Mouse (Mus musculus): ENCODE measurements at regions not wholly inside any gene's neighbourhood (a gene's known extent, or its start where the extent isn't known, plus 50 kb on each side); places are given as distances from the start of the nearest gene placed in this dataset.
"Not testable (repeated sequence)": the region's sequence is repeated elsewhere in the genome, so short reads cannot be mapped to it uniquely, and the experiment has no call there.

DNA sequence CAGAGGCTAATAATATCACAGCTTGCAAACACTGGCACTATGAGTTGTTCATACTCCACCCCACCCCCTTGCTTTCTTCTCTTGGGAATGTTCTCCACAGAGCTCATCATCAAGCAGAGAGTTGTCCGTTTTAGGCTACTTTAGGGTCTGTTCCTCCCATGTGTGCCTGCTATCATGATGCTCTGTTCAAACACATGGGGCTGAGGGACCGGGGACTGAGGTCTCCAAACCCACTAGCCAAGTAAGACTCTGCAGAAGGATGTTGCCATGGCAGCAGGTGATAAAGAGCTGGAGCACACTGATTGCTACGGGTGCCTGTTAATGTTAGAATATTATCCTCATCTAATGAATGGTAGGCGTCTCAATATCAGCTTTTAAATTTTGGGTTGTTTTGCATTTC lies 173.7 kb upstream of the Tsc22d2 start:
- Histone ChIP-seq H3K27ac (ENCODE audit: low read depth, low read length) (no peak overlapping the region), H3K4me1 (ENCODE audit: control insufficient read depth, insufficient read depth, low read depth, low read length) (no peaks in the 10 kb centered on the region), H3K4me3 (ENCODE audit: low read length) (no peak overlapping the region), H3K27me3 (replicated peaks; ENCODE audit: control insufficient read depth, insufficient read depth, low read length) (no peaks in the 10 kb centered on the region), H3K9me3 (ENCODE audit: control insufficient read depth, low read length) (no peaks in the 10 kb centered on the region), H3K9ac (ENCODE audit: low read depth, low read length) (no peak overlapping the region), H3K4me2 (ENCODE audit: low read length) (no peak overlapping the region), H3K36me3 (ENCODE audit: control insufficient read depth, insufficient read depth, low read length) (no peaks in the 10 kb centered on the region)
- no peak for ATAC-seq
- WGBS = 77% methylated on average over 4 of the region's 4 CpGs

GRCm38 (mm10) chr3:58245361-58245760 lies 169.2 kb upstream of the Tsc22d2 start:
- Histone ChIP-seq H3K4me3 (ENCODE audit: low read length) (no peak overlapping the region), H3K4me2 (ENCODE audit: low read length) (no peak overlapping the region), H3K9me3 (ENCODE audit: control insufficient read depth, low read length) (no peaks in the 10 kb centered on the region), H3K36me3 (ENCODE audit: control insufficient read depth, insufficient read depth, low read length) (no peaks in the 10 kb centered on the region), H3K27me3 (replicated peaks; ENCODE audit: control insufficient read depth, insufficient read depth, low read length) (no peaks in the 10 kb centered on the region), H3K27ac (ENCODE audit: low read depth, low read length) (no peak overlapping the region), H3K9ac (ENCODE audit: low read depth, low read length) (no peak overlapping the region), H3K4me1 (ENCODE audit: control insufficient read depth, insufficient read depth, low read depth, low read length) (no peaks in the 10 kb centered on the region)
- peak; percentile 30; the same call in 1 of the 2 replicates for ATAC-seq
- 9% methylated on average over 5 of the region's 5 CpGs for WGBS

GRCm38 (mm10) chr3:58247989-58248388 lies 166.5 kb upstream of the Tsc22d2 start:
- Histone ChIP-seq H3K27ac (ENCODE audit: low read depth, low read length) (no peak overlapping the region), H3K4me3 (ENCODE audit: low read length) (no peak overlapping the region), H3K27me3 (replicated peaks; ENCODE audit: control insufficient read depth, insufficient read depth, low read length) (no peaks in the 10 kb centered on the region), H3K9ac (ENCODE audit: low read depth, low read length) (no peak overlapping the region), H3K9me3 (ENCODE audit: control insufficient read depth, low read length) (no peaks in the 10 kb centered on the region), H3K4me1 (ENCODE audit: control insufficient read depth, insufficient read depth, low read depth, low read length) (no peaks in the 10 kb centered on the region), H3K36me3 (ENCODE audit: control insufficient read depth, insufficient read depth, low read length) (no peaks in the 10 kb centered on the region), H3K4me2 (ENCODE audit: low read length) (no peak overlapping the region)
- 69% methylated on average over 2 of the region's 2 CpGs for WGBS
- ATAC-seq = no peak

DNA sequence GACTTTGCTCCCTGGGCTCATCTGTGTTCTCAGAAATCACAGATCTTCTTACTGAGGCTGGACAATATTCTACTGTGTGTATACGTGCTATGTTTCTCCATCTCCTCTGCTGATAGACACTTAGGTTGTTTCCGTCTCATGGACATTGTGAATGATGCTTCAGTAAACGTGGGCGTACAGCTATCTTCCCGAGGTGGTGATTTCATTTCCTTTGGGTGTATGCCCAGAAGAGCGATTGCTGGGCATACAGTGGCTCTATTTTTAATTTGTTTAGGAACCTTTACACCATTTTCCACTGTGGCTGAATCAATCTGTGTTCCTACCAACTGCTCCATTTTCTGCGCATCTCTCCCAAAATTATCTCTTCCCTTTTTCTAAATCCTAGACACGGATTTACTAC lies 160.6 kb upstream of the Tsc22d2 start:
- Histone ChIP-seq H3K4me1 (ENCODE audit: control insufficient read depth, insufficient read depth, low read depth, low read length) (no peaks in the 10 kb centered on the region), H3K27ac (ENCODE audit: low read depth, low read length) (no peak overlapping the region), H3K36me3 (ENCODE audit: control insufficient read depth, insufficient read depth, low read length) (no peaks in the 10 kb centered on the region), H3K27me3 (replicated peaks; ENCODE audit: control insufficient read depth, insufficient read depth, low read length) (no peaks in the 10 kb centered on the region), H3K9ac (ENCODE audit: low read depth, low read length) (no peak overlapping the region), H3K9me3 (ENCODE audit: control insufficient read depth, low read length) (no peaks in the 10 kb centered on the region), H3K4me3 (ENCODE audit: low read length) (no peak overlapping the region), H3K4me2 (ENCODE audit: low read length) (no peak overlapping the region)
- no peak for ATAC-seq
- WGBS = 71% methylated on average over 8 of the region's 8 CpGs

DNA sequence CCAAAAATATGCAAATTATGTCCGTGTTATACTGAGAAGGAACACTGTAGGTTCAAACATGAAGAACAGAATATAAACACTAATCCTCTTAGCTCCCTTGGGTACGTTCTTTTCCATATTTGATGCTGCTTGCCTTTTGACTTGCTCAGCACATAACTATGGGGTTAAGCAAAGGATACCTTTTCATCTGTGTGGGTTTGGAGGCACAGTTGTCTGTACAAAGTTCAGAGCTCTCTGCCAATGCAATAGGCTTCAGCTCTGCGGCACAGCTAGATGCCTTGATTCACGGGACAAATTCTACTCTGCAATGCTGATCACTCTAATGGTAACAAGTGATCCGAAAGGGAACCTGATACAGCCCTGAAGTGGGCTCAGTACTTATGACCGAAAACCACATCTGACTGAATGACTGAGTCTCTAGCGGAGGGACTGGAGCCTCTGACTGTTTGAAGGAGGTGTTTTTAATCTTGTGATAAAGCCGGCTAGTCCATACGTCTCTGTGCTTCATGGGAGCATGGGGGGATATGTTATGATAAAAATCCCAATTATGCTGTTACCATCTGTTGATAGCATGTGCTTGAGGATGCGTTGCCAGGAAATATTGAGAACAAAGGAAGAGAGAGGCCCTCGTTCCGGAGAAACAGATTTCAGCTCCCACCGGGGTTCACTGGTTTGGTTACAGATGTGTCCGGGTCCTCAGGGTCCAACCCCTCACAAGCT lies 146.7 kb upstream of the Tsc22d2 start:
- WGBS = 71% methylated on average over 14 of the region's 14 CpGs
- H3K9me3 ChIP-seq (ENCODE audit: control insufficient read depth, low read length) = no peaks in the 10 kb centered on the region
- peak; percentile 37; the same call in 1 of the 2 replicates for ATAC-seq
- no peaks in the 10 kb centered on the region for H3K27me3 ChIP-seq (replicated peaks; ENCODE audit: control insufficient read depth, insufficient read depth, low read length)
- no peak overlapping the region for H3K4me2 ChIP-seq (ENCODE audit: low read length)
- H3K4me3 ChIP-seq (ENCODE audit: low read length) = no peak overlapping the region
- H3K4me1 ChIP-seq (ENCODE audit: control insufficient read depth, insufficient read depth, low read depth, low read length) = no peaks in the 10 kb centered on the region
- no peak overlapping the region for H3K27ac ChIP-seq (ENCODE audit: low read depth, low read length)
- H3K9ac ChIP-seq (ENCODE audit: low read depth, low read length) = no peak overlapping the region
- H3K36me3 ChIP-seq (ENCODE audit: control insufficient read depth, insufficient read depth, low read length) = no peaks in the 10 kb centered on the region

DNA sequence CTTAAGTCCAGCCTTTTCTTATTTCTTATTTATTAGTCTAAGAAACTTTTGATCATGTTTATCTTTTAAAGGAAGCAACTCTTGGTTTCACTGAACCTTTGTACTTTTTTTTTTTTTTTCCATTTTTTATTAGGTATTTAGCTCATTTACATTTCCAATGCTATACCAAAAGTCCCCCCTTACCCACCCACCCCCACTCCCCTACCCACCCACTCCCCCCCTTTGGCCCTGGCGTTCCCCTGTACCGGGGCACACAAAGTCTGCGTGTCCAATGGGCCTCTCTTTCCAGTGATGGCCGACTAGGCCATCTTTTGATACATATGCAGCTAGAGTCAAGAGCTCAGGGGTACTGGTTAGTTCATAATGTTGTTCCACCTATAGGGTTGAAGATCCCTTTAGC lies 143.1 kb upstream of the Tsc22d2 start:
- ATAC-seq; H3K9ac ChIP-seq (ENCODE audit: low read depth, low read length); H3K4me1 ChIP-seq (ENCODE audit: control insufficient read depth, insufficient read depth, low read depth, low read length); H3K4me2 ChIP-seq (ENCODE audit: low read length); H3K4me3 ChIP-seq (ENCODE audit: low read length); H3K27ac ChIP-seq (ENCODE audit: low read depth, low read length); H3K27me3 ChIP-seq (replicated peaks; ENCODE audit: control insufficient read depth, insufficient read depth, low read length); H3K9me3 ChIP-seq (ENCODE audit: control insufficient read depth, low read length); H3K36me3 ChIP-seq (ENCODE audit: control insufficient read depth, insufficient read depth, low read length): not testable (repeated sequence)
- no CpG with 5 or more reads among the region's 4 CpGs for WGBS

GRCm38 (mm10) chr3:58281291-58281690 lies 133.2 kb upstream of the Tsc22d2 start:
- no peak for ATAC-seq
- no peak overlapping the region for H3K27ac ChIP-seq (ENCODE audit: low read depth, low read length)
- no peak overlapping the region for H3K9ac ChIP-seq (ENCODE audit: low read depth, low read length)
- no peaks in the 10 kb centered on the region for H3K27me3 ChIP-seq (replicated peaks; ENCODE audit: control insufficient read depth, insufficient read depth, low read length)
- no peaks in the 10 kb centered on the region for H3K36me3 ChIP-seq (ENCODE audit: control insufficient read depth, insufficient read depth, low read length)
- no peaks in the 10 kb centered on the region; the same call in 1 of the 2 replicates for H3K9me3 ChIP-seq (ENCODE audit: control insufficient read depth, low read length)
- WGBS = 87% methylated on average over 6 of the region's 6 CpGs
- no peak overlapping the region for H3K4me2 ChIP-seq (ENCODE audit: low read length)
- H3K4me1 ChIP-seq (ENCODE audit: control insufficient read depth, insufficient read depth, low read depth, low read length) = no peaks in the 10 kb centered on the region
- no peak overlapping the region for H3K4me3 ChIP-seq (ENCODE audit: low read length)

DNA sequence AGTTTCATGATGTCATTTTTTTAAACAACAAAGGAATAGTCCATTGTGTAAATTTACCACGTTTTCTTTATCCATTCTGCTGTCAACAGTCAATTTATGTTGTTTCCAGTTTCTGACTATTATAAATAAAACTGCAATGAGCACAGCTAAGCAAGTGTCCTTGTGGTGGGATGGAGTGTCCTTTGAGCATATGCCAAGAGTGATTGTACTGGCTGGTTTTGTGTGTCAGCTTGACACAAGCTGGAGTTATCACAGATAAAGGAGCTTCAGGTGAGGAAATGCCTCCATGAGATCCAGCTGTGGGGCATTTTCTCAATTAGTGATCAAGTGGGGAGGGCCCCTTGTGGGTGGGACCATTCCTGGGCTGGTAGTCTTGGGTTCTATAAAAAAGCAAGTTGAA lies 130.1 kb upstream of the Tsc22d2 start:
- H3K4me1 ChIP-seq (ENCODE audit: control insufficient read depth, insufficient read depth, low read depth, low read length) = not testable (repeated sequence)
- WGBS = 55% methylated on average over 1 of the region's 1 CpGs

DNA sequence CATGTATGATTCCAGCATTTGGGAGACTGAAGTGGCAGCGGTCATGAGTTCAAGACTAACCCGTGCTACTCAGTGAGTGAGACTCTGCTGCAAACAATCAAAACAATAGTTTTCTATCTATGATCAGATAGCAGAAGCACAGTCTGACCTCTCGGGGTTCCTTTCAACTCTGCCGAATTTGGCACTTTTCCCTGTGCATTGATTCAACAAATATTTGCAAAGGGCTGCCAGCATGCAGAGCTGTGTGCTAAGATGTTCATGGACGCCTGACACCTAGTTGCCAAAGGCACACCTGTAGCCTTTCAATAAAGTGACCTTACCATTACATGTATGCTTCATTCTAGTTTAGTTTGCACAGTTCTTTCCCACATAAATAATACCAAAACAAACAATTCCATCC lies 118.7 kb upstream of the Tsc22d2 start:
- Histone ChIP-seq H3K4me1 (ENCODE audit: control insufficient read depth, insufficient read depth, low read depth, low read length) (no peaks in the 10 kb centered on the region), H3K9me3 (ENCODE audit: control insufficient read depth, low read length) (no peaks in the 10 kb centered on the region), H3K4me2 (ENCODE audit: low read length) (no peak overlapping the region), H3K27ac (ENCODE audit: low read depth, low read length) (no peak overlapping the region), H3K36me3 (ENCODE audit: control insufficient read depth, insufficient read depth, low read length) (no peaks in the 10 kb centered on the region), H3K9ac (ENCODE audit: low read depth, low read length) (no peak overlapping the region), H3K27me3 (replicated peaks; ENCODE audit: control insufficient read depth, insufficient read depth, low read length) (no peaks in the 10 kb centered on the region), H3K4me3 (ENCODE audit: low read length) (no peak overlapping the region)
- WGBS = 72% methylated on average over 5 of the region's 5 CpGs
- no peak for ATAC-seq

More for the DNA sequence above, 130.1 kb upstream of the Tsc22d2 start:
- not testable (repeated sequence) for ATAC-seq; H3K9me3 ChIP-seq (ENCODE audit: control insufficient read depth, low read length); H3K9ac ChIP-seq (ENCODE audit: low read depth, low read length); H3K27ac ChIP-seq (ENCODE audit: low read depth, low read length); H3K4me3 ChIP-seq (ENCODE audit: low read length); H3K36me3 ChIP-seq (ENCODE audit: control insufficient read depth, insufficient read depth, low read length); H3K4me2 ChIP-seq (ENCODE audit: low read length); H3K27me3 ChIP-seq (replicated peaks; ENCODE audit: control insufficient read depth, insufficient read depth, low read length)

Data from hindbrain, embryonic 16.5 days (tissue).